Mouse (Mus musculus) stomach, embryonic 16.5 days (tissue): ENCODE data around the gene Nccrp1. TPM values are rescaled to one million over a fixed set of nuclear protein-coding genes. Genes with fewer than 3 reads are reported as not detected.
A peak's percentile ranks its signal among the peaks of the same experiment; 100 is the strongest.
"Not testable (repeated sequence)": the region's sequence is repeated elsewhere in the genome, so short reads cannot be mapped to it uniquely, and the experiment has no call there.

Experiments used
- ATAC-seq: fragments of 200-750 bp; cut with Nextera tagmentation; 2 replicates; pipeline ENCODE4 v1.8.0; 2017; ENCODE audit warnings: moderate number of reproducible peaks, moderate TSS enrichment; ENCODE audit not compliant: insufficient read depth, low FRiP score
- H3K27ac ChIP-seq: fragments of 300-500 bp; sonication (generic); 2 replicates; pipeline ENCODE4 v1.5.1; 2014; ENCODE audit warnings: low read length
- H3K27me3 ChIP-seq: fragments of 300-500 bp; sonication (generic); 2 replicates; pipeline ENCODE4 v1.6.1; 2014; ENCODE audit warnings: low read length, control low read depth, mixed read lengths; ENCODE audit not compliant: control insufficient read depth, insufficient read depth
- H3K36me3 ChIP-seq: fragments of 300-500 bp; sonication (generic); 2 replicates; pipeline ENCODE4 v1.6.1; 2014; ENCODE audit warnings: low read length; ENCODE audit not compliant: control insufficient read depth, insufficient read depth
- H3K4me1 ChIP-seq: fragments of 300-500 bp; sonication (generic); 2 replicates; pipeline ENCODE4 v1.6.1; 2014; ENCODE audit warnings: low read length, control low read depth, mixed read lengths; ENCODE audit not compliant: control insufficient read depth, insufficient read depth
- H3K4me2 ChIP-seq: fragments of 300-500 bp; sonication (generic); 2 replicates; pipeline ENCODE4 v1.6.1; 2014; ENCODE audit warnings: low read depth, low read length, mixed read lengths
- H3K4me3 ChIP-seq: fragments of 300-500 bp; sonication (generic); replicated peaks from 2 replicates; pipeline ENCODE4 v1.5.1; 2014; ENCODE audit warnings: mild to moderate bottlenecking, low read length
- H3K9ac ChIP-seq: fragments of 300-500 bp; sonication (generic); 2 replicates; pipeline ENCODE4 v1.6.1; 2014; ENCODE audit warnings: low read length
- H3K9me3 ChIP-seq: fragments of 300-500 bp; sonication (generic); replicated peaks from 2 replicates; pipeline ENCODE4 v1.6.1; 2016; ENCODE audit warnings: low read length, control low read depth; ENCODE audit not compliant: control insufficient read depth
- WGBS: fragments of 180-500 bp; shearing (Covaris S2); extraction: QIAGEN DNeasy Blood & Tissue Kit; methylation state at CpG from one replicate; pipeline ENCODE4 v1.1.7; 2014; 5-methylcytosine and 5-hydroxymethylcytosine counted together
- polyA plus RNA-seq: library from polyadenylated mRNA; unstranded; fragments of >200 nt; fragmentation: Nextera tagmentation; extraction: Ambion mirVana; gene quantifications from 2 replicates; pipeline ENCODE4 v1.2.1, GENCODE M21; 2015

The Nccrp1 gene
- polyA plus RNA-seq, 1 experiment from 2014 or later, result 19.7 TPM

- Histone ChIP-seq H3K9ac (no peak overlapping the region), H3K36me3 (no peaks in the 10 kb centered on the region), H3K4me1 (peaks cover 8% of the 10 kb centered on the region; the same call in 1 of the 2 replicates), H3K4me2 (no peak overlapping the region), H3K27ac (no peak overlapping the region), H3K4me3 (peak overlapping the region; percentile 26; the same call in 1 of the 2 replicates), H3K9me3 (no peaks in the 10 kb centered on the region), H3K27me3 (peaks cover 27% of the 10 kb centered on the region)
- WGBS, result 43% methylated on average over 7 of the region's 7 CpGs
- ATAC-seq, result no peak
Measured at GRCm38 (mm10) chr7:28545891-28546210, 1.2 kb downstream of the Nccrp1 start.

DNA sequence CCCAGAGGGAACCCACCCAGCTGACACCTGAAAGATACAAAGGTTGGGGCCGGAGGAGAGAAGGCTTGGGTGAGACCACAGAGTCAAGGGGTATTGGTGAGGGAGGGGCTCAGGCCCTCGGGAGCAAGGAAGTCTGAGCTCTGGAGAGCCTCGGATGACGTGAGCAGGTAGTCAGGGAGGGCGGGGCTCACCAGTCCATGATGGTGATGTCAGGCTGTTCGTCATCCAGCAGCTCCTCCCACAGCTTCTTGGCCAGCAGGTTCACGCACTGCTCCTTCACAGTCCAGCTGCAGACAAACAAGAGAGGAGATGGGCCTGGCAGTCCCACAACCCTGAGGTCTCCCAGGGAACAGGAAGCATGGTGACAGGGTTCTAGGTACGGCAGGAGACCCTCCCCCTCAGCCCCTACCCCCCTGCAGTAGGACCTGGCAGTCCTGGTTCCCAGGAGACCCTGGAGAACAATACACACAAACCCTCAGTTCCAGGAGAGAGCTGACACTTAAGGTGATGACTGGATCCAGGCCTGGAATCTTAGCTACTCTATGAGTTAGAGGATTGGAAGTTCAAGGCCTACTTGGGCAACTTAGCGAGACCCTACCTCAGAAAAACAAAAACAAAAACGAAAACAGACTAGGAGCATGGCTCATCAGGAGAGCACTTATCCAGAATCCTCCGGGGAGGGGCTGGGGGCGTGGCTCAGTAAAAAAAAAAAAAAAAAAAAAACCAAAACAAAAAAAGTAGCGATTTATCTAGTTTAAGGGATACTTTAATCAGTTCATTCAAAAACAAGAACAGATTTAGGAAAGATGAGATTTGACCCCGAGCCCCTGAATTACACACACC lies 1.8 kb downstream of the Nccrp1 start:
- H3K4me3 ChIP-seq, result peak overlapping the region; percentile 26; the same call in 1 of the 2 replicates
- peaks cover 27% of the 10 kb centered on the region for H3K27me3 ChIP-seq
- peak overlapping the region; percentile 46; the same call in 1 of the 2 replicates for H3K4me2 ChIP-seq
- ATAC-seq, result peak; percentile 53; the same call in 1 of the 2 replicates
- H3K4me1 ChIP-seq, result peaks cover 8% of the 10 kb centered on the region; the same call in 1 of the 2 replicates
- WGBS, result 31% methylated on average over 14 of the region's 14 CpGs
- no peak overlapping the region for H3K27ac ChIP-seq
- no peak overlapping the region for H3K9ac ChIP-seq
- H3K36me3 ChIP-seq, result no peaks in the 10 kb centered on the region
- no peaks in the 10 kb centered on the region for H3K9me3 ChIP-seq

- H3K4me1 ChIP-seq, result peaks cover 8% of the 10 kb centered on the region; the same call in 1 of the 2 replicates
- H3K9me3 ChIP-seq, result no peaks in the 10 kb centered on the region
- peak overlapping the region; percentile 28 for H3K4me3 ChIP-seq
- H3K27ac ChIP-seq, result no peak overlapping the region
- ATAC-seq, result peak; percentile 49; the same call in 1 of the 2 replicates
- H3K36me3 ChIP-seq, result no peaks in the 10 kb centered on the region
- WGBS, result 4% methylated on average over 26 of the region's 27 CpGs
- peak overlapping the region; percentile 46 for H3K4me2 ChIP-seq
- peak overlapping the region; percentile 50 for H3K9ac ChIP-seq
- peaks cover 27% of the 10 kb centered on the region for H3K27me3 ChIP-seq
Measured at GRCm38 (mm10) chr7:28544051-28544601, 2.9 kb downstream of the Nccrp1 start.

DNA sequence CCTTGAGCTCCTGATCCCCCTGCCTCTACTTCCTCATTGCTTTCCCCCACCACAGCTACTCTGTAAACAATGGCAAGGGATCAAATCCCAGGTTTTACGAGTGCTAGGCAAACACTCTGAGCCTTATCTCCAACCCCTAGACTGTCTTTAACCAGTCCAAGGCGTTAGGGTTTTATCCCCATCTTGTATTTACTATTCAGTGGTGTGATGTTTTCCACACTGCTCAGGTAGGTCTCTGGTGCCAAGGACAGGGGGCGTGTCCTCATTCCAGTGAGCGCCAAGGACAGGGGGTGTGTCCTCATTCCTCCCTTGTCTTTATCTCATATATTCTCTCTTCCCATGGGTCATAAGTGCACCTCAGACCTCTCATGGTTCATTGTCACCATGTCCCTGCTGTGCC lies 6.5 kb downstream of the Nccrp1 start, which contains the start of gene Sycn:
Gene Sycn, plus strand, starts transcription at position 360 of the 400 bp plus-strand sequence.
- Histone ChIP-seq H3K4me2 (no peak within 1 kb of the TSS), H3K36me3 (no peaks in the 10 kb centered on the region), H3K4me3 (no peak within 1 kb of the TSS), H3K9me3 (no peaks in the 10 kb centered on the region), H3K27me3 (peaks cover 6% of the 10 kb centered on the region), H3K4me1 (no peaks in the 10 kb centered on the region; the same call in 1 of the 2 replicates), H3K9ac (no peak within 1 kb of the TSS), H3K27ac (0 out of 2 replicates have a peak within 1 kb of the TSS, but pooled peaks have one; percentile 1)
- peak; percentile 66; the same call in 1 of the 2 replicates for ATAC-seq
- 42% methylated on average over 4 of the region's 4 CpGs for WGBS

GRCm38 (mm10) chr7:28538886-28539285 lies 8.2 kb downstream of the Nccrp1 start:
- not testable (repeated sequence) for H3K27me3 ChIP-seq

GRCm38 (mm10) chr7:28532005-28532404 lies 15.0 kb downstream of the Nccrp1 start:
- H3K27me3 ChIP-seq, result no peaks in the 10 kb centered on the region
- H3K9me3 ChIP-seq, result no peaks in the 10 kb centered on the region
- H3K36me3 ChIP-seq, result no peaks in the 10 kb centered on the region
- H3K4me1 ChIP-seq, result no peaks in the 10 kb centered on the region
- no peak overlapping the region for H3K27ac ChIP-seq
- no peak overlapping the region for H3K4me2 ChIP-seq
- WGBS, result 68% methylated on average over 8 of the region's 8 CpGs
- H3K9ac ChIP-seq, result no peak overlapping the region
- ATAC-seq, result no peak
- H3K4me3 ChIP-seq, result no peak overlapping the region

More at GRCm38 (mm10) chr7:28538886-28539285, 8.2 kb downstream of the Nccrp1 start:
- not testable (repeated sequence) for H3K36me3 ChIP-seq, H3K4me3 ChIP-seq, H3K9ac ChIP-seq, H3K27ac ChIP-seq, ATAC-seq, H3K4me1 ChIP-seq, H3K4me2 ChIP-seq, H3K9me3 ChIP-seq
- 90% methylated on average over 6 of the region's 6 CpGs for WGBS

DNA sequence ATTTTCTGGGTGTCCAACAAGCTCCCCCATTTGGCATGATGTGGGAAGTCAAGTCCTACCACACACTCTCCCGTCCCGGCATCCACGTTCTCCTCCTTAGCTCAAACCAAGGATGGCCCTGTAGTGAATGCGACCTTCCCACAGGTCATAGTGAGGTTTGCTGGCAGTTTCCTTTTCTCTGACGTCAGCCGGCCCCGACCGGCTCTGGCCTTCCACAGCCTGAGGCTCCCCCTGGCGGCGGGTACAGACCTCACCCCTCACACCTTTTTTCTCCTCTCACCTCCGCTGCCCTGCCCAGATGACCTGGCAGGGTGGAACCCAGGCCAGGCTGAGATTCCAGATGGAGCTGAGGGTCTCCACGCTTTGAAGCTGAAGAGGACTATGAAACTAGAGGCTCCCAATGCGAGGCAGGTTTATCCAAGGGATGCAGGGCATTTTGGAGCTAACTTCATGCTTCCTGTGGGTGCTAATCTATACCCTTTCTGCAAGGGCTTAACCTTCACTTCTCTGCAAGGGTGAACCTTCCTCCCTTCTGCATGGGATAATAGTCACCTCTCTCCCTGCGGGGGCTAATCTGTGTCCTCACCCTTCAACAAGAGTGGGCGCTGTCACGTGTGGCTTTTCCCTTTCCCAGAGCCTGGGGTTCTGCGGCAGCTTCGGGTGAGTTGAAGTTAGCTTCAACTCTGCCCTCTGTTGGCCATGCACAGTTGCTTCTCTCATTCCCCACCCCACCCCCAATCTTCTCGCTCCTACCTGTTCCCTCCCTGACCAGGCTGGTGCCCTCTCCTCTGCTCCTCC lies 18.9 kb downstream of the Nccrp1 start:
- no peaks in the 10 kb centered on the region for H3K4me1 ChIP-seq
- H3K27me3 ChIP-seq, result no peaks in the 10 kb centered on the region
- H3K9ac ChIP-seq, result no peak overlapping the region
- ATAC-seq, result peak; percentile 51; the same call in 1 of the 2 replicates
- 5% methylated on average over 19 of the region's 19 CpGs for WGBS
- no peak overlapping the region for H3K27ac ChIP-seq
- no peaks in the 10 kb centered on the region for H3K9me3 ChIP-seq
- no peaks in the 10 kb centered on the region for H3K36me3 ChIP-seq
- no peak overlapping the region for H3K4me2 ChIP-seq
- no peak overlapping the region for H3K4me3 ChIP-seq

DNA sequence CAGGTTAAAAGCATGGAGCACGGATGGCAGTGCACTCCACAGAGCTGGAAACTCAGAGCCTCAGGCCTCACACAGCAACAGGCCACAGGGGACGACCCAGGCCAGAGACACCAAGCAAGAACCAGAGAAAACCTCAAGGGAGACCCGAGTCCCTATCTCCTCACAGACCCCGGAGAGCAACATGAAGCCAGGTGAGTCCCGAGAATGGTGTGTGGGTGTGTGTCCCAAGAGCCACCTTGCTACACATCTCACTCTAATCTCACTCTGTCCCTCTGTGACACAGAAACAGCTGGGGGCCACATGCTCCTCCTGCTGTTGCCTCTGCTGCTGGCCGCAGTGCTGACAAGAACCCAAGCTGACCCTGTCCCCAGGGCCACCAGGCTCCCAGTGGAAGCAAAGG lies 24.5 kb downstream of the Nccrp1 start, which contains the start of gene Ifnl3:
Gene Ifnl3, plus strand, starts transcription at position 301 of the 400 bp plus-strand sequence.
- H3K36me3 ChIP-seq, ATAC-seq, H3K9me3 ChIP-seq, H3K4me3 ChIP-seq, H3K9ac ChIP-seq, H3K4me1 ChIP-seq, H3K27me3 ChIP-seq, H3K27ac ChIP-seq, H3K4me2 ChIP-seq: not testable (repeated sequence)
- 73% methylated on average over 5 of the region's 6 CpGs for WGBS
